Mouse (Mus musculus): Measurements from ENCODE around the gene Pomgnt2.
"Not testable (repeated sequence)": the region's sequence is repeated elsewhere in the genome, so short reads cannot be mapped to it uniquely, and the experiment has no call there.

Pomgnt2 gene

GRCm38 (mm10) chr9:122027914-122028745, 31.2 kb upstream of the Pomgnt2 start:
- Histone ChIP-seq H3K36me3 (ENCODE audit: insufficient read depth, low read length) (no peaks in the 10 kb centered on the region), H3K27me3 (ENCODE audit: insufficient read depth, low read length) (peaks cover 2% of the 10 kb centered on the region; the same call in 1 of the 2 replicates), H3K4me3 (replicated peaks; ENCODE audit: low read length) (no peak overlapping the region), H3K9me3 (ENCODE audit: low read length) (no peaks in the 10 kb centered on the region), H3K4me1 (replicated peaks; ENCODE audit: low read depth, low read length) (no peaks in the 10 kb centered on the region)
- no peak for TF ChIP-seq POU5F1 (IDR thresholded peaks at IDR 0.05; ENCODE audit: borderline replicate concordance, low read length)
- no peak for TF ChIP-seq NANOG (IDR thresholded peaks at IDR 0.05; ENCODE audit: borderline replicate concordance, low read length)
- TF ChIP-seq CTCF (conservative IDR thresholded peaks at IDR 0.05; ENCODE audit: low read length), result no peak

DNA sequence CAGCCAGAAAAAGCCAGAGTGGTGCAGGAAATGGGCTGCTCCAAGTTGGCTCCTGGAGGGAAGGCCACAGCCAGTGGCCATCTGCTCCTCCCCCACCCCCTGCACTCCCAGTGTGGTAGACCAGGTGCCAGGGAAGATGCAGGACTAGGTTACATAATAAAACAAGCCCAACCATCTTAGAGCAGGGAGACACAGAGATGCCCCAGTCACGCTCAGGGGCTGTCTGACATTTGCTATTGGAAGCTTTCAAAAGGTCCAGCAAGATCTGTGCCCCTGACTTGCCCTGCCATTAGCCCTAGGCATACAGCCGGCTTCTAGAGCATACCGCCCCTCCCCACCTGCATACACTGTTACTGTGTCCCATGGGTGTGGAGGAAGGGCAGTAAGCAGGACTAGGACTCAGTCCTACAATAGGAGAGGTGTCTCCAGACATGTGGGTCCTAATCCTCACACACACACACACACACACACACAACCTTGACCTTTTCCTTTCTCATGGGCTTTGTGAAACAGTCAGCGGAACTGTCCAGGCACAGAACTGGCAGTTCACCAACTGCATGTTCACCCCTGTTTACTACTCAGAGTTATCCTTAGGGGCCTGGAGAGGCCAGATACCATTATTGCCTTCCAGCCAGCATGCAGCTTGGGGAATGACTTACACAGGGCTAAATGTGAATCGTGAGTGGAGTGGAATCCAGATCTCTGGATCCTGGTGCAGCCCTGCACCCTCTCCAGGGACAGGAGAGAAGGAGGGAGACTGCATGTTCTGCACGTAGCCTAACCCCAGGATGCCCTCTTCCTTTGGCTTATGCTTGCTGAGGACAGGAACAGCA, 30.4 kb upstream of the Pomgnt2 start:
- no peaks in the 10 kb centered on the region for H3K4me1 ChIP-seq (replicated peaks; ENCODE audit: low read depth, low read length)
- H3K27me3 ChIP-seq (ENCODE audit: insufficient read depth, low read length), result peaks cover 2% of the 10 kb centered on the region; the same call in 1 of the 2 replicates
- TF ChIP-seq CTCF (conservative IDR thresholded peaks at IDR 0.05; ENCODE audit: low read length), result no peak
- no peaks in the 10 kb centered on the region for H3K36me3 ChIP-seq (ENCODE audit: insufficient read depth, low read length)
- no peak overlapping the region for H3K4me3 ChIP-seq (replicated peaks; ENCODE audit: low read length)
- no peaks in the 10 kb centered on the region for H3K9me3 ChIP-seq (ENCODE audit: low read length)

- H3K9me3 ChIP-seq (ENCODE audit: low read length), result no peaks in the 10 kb centered on the region
- H3K36me3 ChIP-seq (ENCODE audit: insufficient read depth, low read length), result no peaks in the 10 kb centered on the region
- peaks cover 2% of the 10 kb centered on the region; the same call in 1 of the 2 replicates for H3K27me3 ChIP-seq (ENCODE audit: insufficient read depth, low read length)
- no peaks in the 10 kb centered on the region for H3K4me1 ChIP-seq (replicated peaks; ENCODE audit: low read depth, low read length)
- no peak overlapping the region for H3K4me3 ChIP-seq (replicated peaks; ENCODE audit: low read length)
- TF ChIP-seq CTCF (conservative IDR thresholded peaks at IDR 0.05; ENCODE audit: low read length) (no peak), POU5F1 (IDR thresholded peaks at IDR 0.05; ENCODE audit: borderline replicate concordance, low read length) (no peak)
These were observed 29.1 kb upstream of the Pomgnt2 start for GRCm38 (mm10) chr9:122025855-122026590.

GRCm38 (mm10) chr9:122024419-122024818, 27.5 kb upstream of the Pomgnt2 start:
- Histone ChIP-seq H3K9me3 (ENCODE audit: low read length) (no peaks in the 10 kb centered on the region), H3K27me3 (ENCODE audit: insufficient read depth, low read length) (peaks cover 2% of the 10 kb centered on the region; the same call in 1 of the 2 replicates), H3K36me3 (ENCODE audit: insufficient read depth, low read length) (no peaks in the 10 kb centered on the region), H3K4me1 (replicated peaks; ENCODE audit: low read depth, low read length) (no peaks in the 10 kb centered on the region), H3K4me3 (replicated peaks; ENCODE audit: low read length) (no peak overlapping the region)
- TF ChIP-seq POU5F1 (IDR thresholded peaks at IDR 0.05; ENCODE audit: borderline replicate concordance, low read length) (no peak), NANOG (IDR thresholded peaks at IDR 0.05; ENCODE audit: borderline replicate concordance, low read length) (no peak)

DNA sequence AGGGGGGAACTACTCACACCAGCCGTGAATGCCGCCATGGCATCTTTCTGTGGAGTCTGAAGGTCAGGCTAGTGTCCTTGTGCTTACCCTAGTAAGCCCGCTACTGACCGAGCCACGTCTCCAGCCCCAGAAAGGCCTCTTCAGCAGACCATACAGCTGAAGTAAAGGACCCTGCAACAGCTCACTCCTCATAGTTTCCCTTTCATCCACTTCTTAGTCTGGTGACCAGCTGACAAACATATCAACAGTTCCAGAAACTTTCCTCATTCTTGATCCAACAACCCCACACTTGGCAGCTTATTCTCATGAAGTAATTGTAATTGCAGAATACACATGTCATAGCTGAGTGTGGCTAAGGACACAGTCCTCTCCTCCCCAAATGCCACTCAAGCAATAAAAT, 27.0 kb upstream of the Pomgnt2 start:
- H3K9me3 ChIP-seq (ENCODE audit: low read length), result no peaks in the 10 kb centered on the region
- no peak overlapping the region for H3K4me3 ChIP-seq (replicated peaks; ENCODE audit: low read length)
- H3K4me1 ChIP-seq (replicated peaks; ENCODE audit: low read depth, low read length), result no peaks in the 10 kb centered on the region
- TF ChIP-seq CTCF (conservative IDR thresholded peaks at IDR 0.05; ENCODE audit: low read length), result no peak
- H3K27me3 ChIP-seq (ENCODE audit: insufficient read depth, low read length), result peaks cover 7% of the 10 kb centered on the region
- no peaks in the 10 kb centered on the region for H3K36me3 ChIP-seq (ENCODE audit: insufficient read depth, low read length)

DNA sequence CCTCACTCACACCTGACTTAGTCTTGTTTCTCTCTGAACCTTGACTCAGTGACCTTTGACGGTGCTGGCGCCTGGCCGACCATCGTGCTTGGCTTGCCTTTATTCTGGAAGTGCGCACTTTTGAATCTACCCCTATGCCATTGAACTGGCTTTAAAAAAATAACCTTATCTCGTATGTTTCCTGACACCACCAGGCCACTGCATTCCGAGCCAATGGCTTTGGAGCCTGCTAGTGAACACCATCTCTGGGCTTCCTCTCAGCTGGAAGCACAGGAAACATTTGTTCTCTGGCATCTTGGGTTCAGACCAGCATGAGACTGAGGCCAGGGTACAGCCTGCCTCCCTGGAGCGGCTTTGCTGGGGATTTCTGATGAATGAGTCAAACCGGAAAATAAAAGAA, 25.9 kb upstream of the Pomgnt2 start:
- H3K4me1 ChIP-seq (replicated peaks; ENCODE audit: low read depth, low read length), result no peaks in the 10 kb centered on the region
- TF ChIP-seq POU5F1 (IDR thresholded peaks at IDR 0.05; ENCODE audit: borderline replicate concordance, low read length) (no peak), CTCF (conservative IDR thresholded peaks at IDR 0.05; ENCODE audit: low read length) (no peak), NANOG (IDR thresholded peaks at IDR 0.05; ENCODE audit: borderline replicate concordance, low read length) (no peak)
- peaks cover 7% of the 10 kb centered on the region for H3K27me3 ChIP-seq (ENCODE audit: insufficient read depth, low read length)
- no peaks in the 10 kb centered on the region for H3K36me3 ChIP-seq (ENCODE audit: insufficient read depth, low read length)
- H3K9me3 ChIP-seq (ENCODE audit: low read length), result no peaks in the 10 kb centered on the region
- H3K4me3 ChIP-seq (replicated peaks; ENCODE audit: low read length), result no peak overlapping the region

- peaks cover 11% of the 10 kb centered on the region for H3K27me3 ChIP-seq (ENCODE audit: insufficient read depth, low read length)
- no peaks in the 10 kb centered on the region for H3K36me3 ChIP-seq (ENCODE audit: insufficient read depth, low read length)
- H3K4me3 ChIP-seq (replicated peaks; ENCODE audit: low read length), result no peak overlapping the region
- H3K4me1 ChIP-seq (replicated peaks; ENCODE audit: low read depth, low read length), result no peaks in the 10 kb centered on the region
- TF ChIP-seq NANOG (IDR thresholded peaks at IDR 0.05; ENCODE audit: borderline replicate concordance, low read length), result no peak
- no peak for TF ChIP-seq CTCF (conservative IDR thresholded peaks at IDR 0.05; ENCODE audit: low read length)
- TF ChIP-seq POU5F1 (IDR thresholded peaks at IDR 0.05; ENCODE audit: borderline replicate concordance, low read length), result no peak
- no peaks in the 10 kb centered on the region for H3K9me3 ChIP-seq (ENCODE audit: low read length)
These were observed 24.7 kb upstream of the Pomgnt2 start for GRCm38 (mm10) chr9:122021581-122021980.

DNA sequence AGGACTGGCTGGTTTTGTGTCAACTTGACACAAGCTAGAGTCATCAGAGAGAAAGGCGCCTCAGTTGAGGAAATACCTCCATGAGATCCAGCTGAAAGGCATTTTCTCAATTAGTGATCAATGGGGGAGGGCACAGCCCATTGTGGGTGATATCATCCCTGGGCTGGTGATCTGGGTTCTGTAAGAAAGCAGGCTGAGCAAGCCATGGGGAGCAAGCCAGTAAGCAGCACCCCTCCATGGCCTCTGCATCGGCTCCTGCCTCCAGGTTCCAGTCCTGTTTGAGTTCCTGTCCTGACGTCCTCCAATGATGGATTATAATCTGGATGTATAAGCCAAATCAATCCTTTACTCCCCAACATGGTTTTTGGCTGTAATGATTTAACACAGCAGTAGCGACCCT, 24.3 kb upstream of the Pomgnt2 start:
- not testable (repeated sequence) for H3K9me3 ChIP-seq (ENCODE audit: low read length); H3K36me3 ChIP-seq (ENCODE audit: insufficient read depth, low read length); H3K4me1 ChIP-seq (replicated peaks; ENCODE audit: low read depth, low read length); H3K4me3 ChIP-seq (replicated peaks; ENCODE audit: low read length)
- peaks cover 11% of the 10 kb centered on the region for H3K27me3 ChIP-seq (ENCODE audit: insufficient read depth, low read length)
